Mouse (Mus musculus): ENCODE results near the gene D430019H16Rik. TPM values are rescaled to one million over a fixed set of nuclear protein-coding genes. Genes with fewer than 3 reads are reported as not detected.

D430019H16Rik gene
- total and polyA plus RNA-seq, 3 experiments, result not detected

GRCm38 (mm10) chr12:105426541-105426940 is 27.1 kb upstream of the D430019H16Rik start:
- Histone ChIP-seq H3K4me3 (ENCODE audit: control insufficient read depth in 1 of 2, insufficient read depth in 1 of 2, low read depth in 2 of 2, low read length in 2 of 2) (no peak overlapping the region), H3K27me3 (ENCODE audit: control insufficient read depth in 1 of 2, insufficient read depth in 2 of 2, low read length in 2 of 2) (no peaks in the 10 kb centered on the region), H3K79me2 (ENCODE audit: control insufficient read depth, insufficient read depth, low read length, poor library complexity) (no peaks in the 10 kb centered on the region), H3K9ac (ENCODE audit: control insufficient read depth, low read depth, low read length, poor library complexity, severe bottlenecking) (no peak overlapping the region), H3K9me3 (replicated peaks; ENCODE audit: insufficient read depth, low read length) (no peaks in the 10 kb centered on the region), H3K27ac (ENCODE audit: control insufficient read depth, low read depth, low read length) (no peak overlapping the region), H3K4me1 (ENCODE audit: control insufficient read depth in 1 of 2, insufficient read depth in 2 of 2, low read length in 2 of 2) (no peaks in the 10 kb centered on the region), H3K36me3 (ENCODE audit: control insufficient read depth in 1 of 2, insufficient read depth in 2 of 2, low read length in 2 of 2) (no peaks in the 10 kb centered on the region)
- no peak for DNase-seq (ENCODE audit: low read depth, low spot score)
- TF ChIP-seq ZNF384 (IDR thresholded peaks at IDR 0.05; ENCODE audit: low read depth, low read length) (no peak), POLR2A (IDR thresholded peaks at IDR 0.05; ENCODE audit: control insufficient read depth in 1 of 2, insufficient read depth in 1 of 2, low read depth in 1 of 2, low read length in 2 of 2, poor library complexity in 1 of 2) (no peak), POLR2AphosphoS2 (IDR thresholded peaks at IDR 0.05; ENCODE audit: low read length) (no peak)

DNA sequence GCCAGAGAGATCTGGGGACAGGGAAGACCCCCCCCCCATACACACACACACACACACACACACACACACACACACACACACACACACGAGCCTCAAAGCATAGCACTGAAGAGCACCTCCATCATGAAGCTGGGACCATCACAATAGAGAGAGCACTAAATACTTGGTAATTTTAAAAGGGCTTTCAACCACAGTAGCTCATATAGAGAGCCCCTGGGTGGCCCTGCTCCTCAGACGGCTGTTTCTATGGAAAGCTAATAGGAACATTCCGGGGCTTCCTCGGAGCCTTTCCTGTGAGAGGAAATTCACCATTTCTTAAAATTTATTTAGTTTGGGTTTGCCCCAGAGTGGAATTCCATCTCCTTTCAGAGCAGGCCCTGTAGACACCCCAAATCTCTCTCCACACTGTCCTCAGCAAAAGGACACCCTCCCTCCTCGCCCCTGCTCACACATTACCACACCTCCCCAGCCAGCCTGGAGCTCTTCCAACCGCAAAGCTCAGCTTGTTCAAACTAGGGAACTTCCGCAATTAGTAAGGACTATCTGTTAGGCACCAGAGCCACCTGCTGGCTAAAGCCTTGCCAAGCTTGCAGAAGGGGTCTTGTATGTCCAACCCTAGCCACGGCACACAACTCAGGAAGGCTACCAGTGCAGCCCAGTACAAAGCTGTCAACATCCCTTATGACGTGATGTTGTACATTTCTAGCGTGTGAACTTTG is 26.5 kb upstream of the D430019H16Rik start:
- Histone ChIP-seq H3K79me2 (ENCODE audit: control insufficient read depth, insufficient read depth, low read length, poor library complexity) (no peaks in the 10 kb centered on the region), H3K9ac (ENCODE audit: control insufficient read depth, low read depth, low read length, poor library complexity, severe bottlenecking) (no peak overlapping the region), H3K36me3 (ENCODE audit: control insufficient read depth in 1 of 2, insufficient read depth in 2 of 2, low read length in 2 of 2) (no peaks in the 10 kb centered on the region), H3K27ac (ENCODE audit: control insufficient read depth, low read depth, low read length) (no peak overlapping the region), H3K27me3 (ENCODE audit: control insufficient read depth in 1 of 2, insufficient read depth in 2 of 2, low read length in 2 of 2) (no peaks in the 10 kb centered on the region), H3K4me3 (ENCODE audit: control insufficient read depth in 1 of 2, insufficient read depth in 1 of 2, low read depth in 2 of 2, low read length in 2 of 2) (no peak overlapping the region), H3K9me3 (replicated peaks; ENCODE audit: insufficient read depth, low read length) (no peaks in the 10 kb centered on the region), H3K4me1 (ENCODE audit: control insufficient read depth in 1 of 2, insufficient read depth in 2 of 2, low read length in 2 of 2) (no peaks in the 10 kb centered on the region)
- TF ChIP-seq POLR2A (IDR thresholded peaks at IDR 0.05; ENCODE audit: control insufficient read depth in 1 of 2, insufficient read depth in 1 of 2, low read depth in 1 of 2, low read length in 2 of 2, poor library complexity in 1 of 2) (no peak), NELFE (IDR thresholded peaks at IDR 0.05; ENCODE audit: low read depth, low read length) (no peak), ZC3H11A (IDR thresholded peaks at IDR 0.05; ENCODE audit: low read depth, low read length) (no peak), KAT2A (conservative IDR thresholded peaks at IDR 0.05; ENCODE audit: low read depth, low read length) (no peak), TBP (IDR thresholded peaks at IDR 0.05; ENCODE audit: low read depth, low read length) (no peak), MAFK (IDR thresholded peaks at IDR 0.05; ENCODE audit: borderline replicate concordance, low read depth, low read length) (no peak), E2F4 (IDR thresholded peaks at IDR 0.05; ENCODE audit: borderline replicate concordance, low read depth, low read length) (no peak), RCOR1 (IDR thresholded peaks at IDR 0.05; ENCODE audit: low read depth, low read length) (no peak), BHLHE40 (IDR thresholded peaks at IDR 0.05; ENCODE audit: borderline replicate concordance, low read depth, low read length) (no peak), GABPA (IDR thresholded peaks at IDR 0.05; ENCODE audit: low read depth, low read length) (no peak), SIN3A (IDR thresholded peaks at IDR 0.05; ENCODE audit: low read length) (no peak), MYB (IDR thresholded peaks at IDR 0.05; ENCODE audit: low read depth, low read length) (no peak), MEF2A (IDR thresholded peaks at IDR 0.05; ENCODE audit: extremely low read depth, insufficient replicate concordance, low read depth, low read length, poor library complexity, severe bottlenecking) (no peak), RAD21 (IDR thresholded peaks at IDR 0.05; ENCODE audit: low read depth, low read length) (no peak), TAL1 (IDR thresholded peaks at IDR 0.05; ENCODE audit: low read length) (no peak), MAX (IDR thresholded peaks at IDR 0.05; ENCODE audit: low read length) (no peak), CHD1 (IDR thresholded peaks at IDR 0.05; ENCODE audit: low read depth, low read length) (no peak), ETS1 (IDR thresholded peaks at IDR 0.05; ENCODE audit: low read depth, low read length) (no peak), USF1 (IDR thresholded peaks at IDR 0.05; ENCODE audit: low read depth, low read length) (no peak), MYC (IDR thresholded peaks at IDR 0.05; ENCODE audit: low read depth, low read length) (no peak)
- peak; percentile 3 for DNase-seq (ENCODE audit: low read depth, low spot score)

Measured in MEL (cell line).